Mouse (Mus musculus) hindbrain, embryonic 11.5 days (tissue): ENCODE data around the gene Sptlc3. TPM values are rescaled to one million over a fixed set of nuclear protein-coding genes. Genes with fewer than 3 reads are reported as not detected.

ENCODE experiments used
- ATAC-seq: fragments of 200-750 bp; cut with Nextera tagmentation; 2 replicates; pipeline ENCODE4 v1.8.0; 2017; ENCODE audit warnings: mild to moderate bottlenecking, moderate TSS enrichment, moderate library complexity; ENCODE audit not compliant: low FRiP score
- DNase-seq: peaks from one replicate; pipeline ENCODE4 v3.0.0-alpha.2; 2015; ENCODE audit warnings: low spot score
- H3K27ac ChIP-seq: fragments of 300-500 bp; sonication (generic); 2 replicates; pipeline ENCODE4 v1.5.1; 2014; ENCODE audit warnings: mild to moderate bottlenecking, low read depth, low read length
- H3K27me3 ChIP-seq: fragments of 300-500 bp; sonication (generic); 2 replicates; pipeline ENCODE4 v1.6.1; 2014; ENCODE audit warnings: mild to moderate bottlenecking, low read length, moderate library complexity, mixed read lengths; ENCODE audit not compliant: control insufficient read depth, insufficient read depth
- H3K36me3 ChIP-seq: fragments of 300-500 bp; sonication (generic); 2 replicates; pipeline ENCODE4 v1.6.1; 2014; ENCODE audit warnings: mild to moderate bottlenecking, low read length, moderate library complexity, mixed read lengths; ENCODE audit not compliant: control insufficient read depth, insufficient read depth
- H3K4me1 ChIP-seq: fragments of 300-500 bp; sonication (generic); replicated peaks from 2 replicates; pipeline ENCODE4 v1.6.1; 2014; ENCODE audit warnings: low read length, mixed read lengths; ENCODE audit not compliant: control insufficient read depth, insufficient read depth
- H3K4me2 ChIP-seq: fragments of 300-500 bp; sonication (generic); replicated peaks from 2 replicates; pipeline ENCODE4 v1.6.1; 2014; ENCODE audit warnings: mild to moderate bottlenecking, low read depth, low read length
- H3K4me3 ChIP-seq: fragments of 300-500 bp; sonication (generic); 2 replicates; pipeline ENCODE4 v1.5.1; 2014; ENCODE audit warnings: low read depth, low read length
- H3K9ac ChIP-seq: fragments of 300-500 bp; sonication (generic); 2 replicates; pipeline ENCODE4 v1.6.1; 2014; ENCODE audit warnings: low read depth, low read length
- H3K9me3 ChIP-seq: fragments of 300-500 bp; sonication (generic); 2 replicates; pipeline ENCODE4 v1.6.1; 2016; ENCODE audit warnings: low read length; ENCODE audit not compliant: control insufficient read depth
- WGBS: fragments of 180-500 bp; shearing (Covaris S2); extraction: QIAGEN DNeasy Blood & Tissue Kit; methylation state at CpG from one replicate; pipeline ENCODE4 v1.1.7; 2014; 5-methylcytosine and 5-hydroxymethylcytosine counted together
- polyA plus RNA-seq: library from polyadenylated mRNA; unstranded; fragments of >200 nt; fragmentation: Nextera tagmentation; extraction: Ambion mirVana; gene quantifications from 2 replicates; pipeline ENCODE4 v1.2.1, GENCODE M21; 2014

Gene Sptlc3
- polyA plus RNA-seq, 1 experiment from 2014 or later, result 0.14 TPM

DNA sequence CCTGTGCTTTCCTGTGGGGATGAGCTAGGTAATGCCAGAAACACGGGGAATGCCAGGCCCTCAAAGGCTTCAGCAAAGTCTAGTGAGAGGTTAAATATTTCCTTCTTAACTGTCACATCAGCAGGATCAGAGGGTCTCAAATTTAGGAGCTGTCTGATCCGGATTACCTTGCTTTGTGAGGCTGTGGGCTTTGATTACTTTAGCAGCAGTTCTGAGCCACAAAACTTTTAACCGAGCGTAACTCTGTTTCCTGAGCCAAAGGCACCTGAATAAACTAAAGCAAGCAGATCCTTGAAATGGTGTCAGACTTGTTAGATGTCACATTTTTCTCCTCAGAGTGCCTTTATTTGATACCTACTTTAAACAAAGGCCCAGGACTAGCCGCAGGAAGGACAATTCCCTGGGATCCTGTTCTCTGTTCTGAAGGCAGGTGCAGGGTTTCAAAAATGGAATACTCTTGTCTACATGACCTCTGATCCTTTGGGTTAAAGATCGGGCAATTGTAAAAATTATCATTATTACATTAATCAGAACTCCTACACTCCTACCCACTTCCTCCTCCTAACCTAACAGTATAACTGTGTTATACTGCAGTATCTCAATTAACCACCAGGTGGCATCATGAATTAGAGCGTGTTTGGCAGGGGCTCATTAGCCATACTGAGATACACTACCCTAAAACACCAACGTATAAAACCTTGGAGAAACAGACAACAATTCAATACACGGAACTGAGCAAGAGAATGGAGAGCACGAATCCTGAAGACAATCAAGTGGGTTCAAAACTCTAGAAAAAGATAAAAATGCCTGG, 97.4 kb downstream of the Sptlc3 start:
- Histone ChIP-seq H3K4me3 (no peak overlapping the region), H3K9ac (no peak overlapping the region), H3K9me3 (no peaks in the 10 kb centered on the region), H3K36me3 (no peaks in the 10 kb centered on the region), H3K27ac (no peak overlapping the region), H3K4me2 (no peak overlapping the region), H3K4me1 (no peaks in the 10 kb centered on the region), H3K27me3 (no peaks in the 10 kb centered on the region)
- peak; percentile 91 for ATAC-seq
- DNase-seq, result peak; percentile 80
- 45% methylated on average over 10 of the region's 10 CpGs for WGBS

DNA sequence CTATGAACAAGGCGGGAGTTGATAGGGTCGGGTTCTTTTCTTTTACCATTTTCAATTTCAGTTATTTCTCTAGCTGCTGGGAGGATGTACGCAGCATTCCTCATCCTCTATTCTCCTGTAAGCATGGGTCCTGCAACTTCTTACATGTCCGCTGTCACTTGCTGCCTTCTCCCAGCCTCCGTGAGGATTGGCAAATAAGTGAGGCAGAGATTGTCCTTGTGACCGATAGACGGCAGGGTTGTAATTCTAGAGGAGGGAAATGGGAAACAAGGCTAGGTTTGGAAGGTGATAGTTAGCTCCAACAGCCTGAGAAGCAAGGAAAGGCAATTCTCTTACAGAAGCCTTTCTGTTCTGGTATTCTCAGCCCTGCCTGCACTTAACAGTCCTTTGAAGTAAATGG, 98.4 kb downstream of the Sptlc3 start:
- Histone ChIP-seq H3K4me1 (no peaks in the 10 kb centered on the region), H3K36me3 (no peaks in the 10 kb centered on the region), H3K4me3 (no peak overlapping the region), H3K27me3 (no peaks in the 10 kb centered on the region), H3K9me3 (no peaks in the 10 kb centered on the region), H3K9ac (no peak overlapping the region), H3K4me2 (no peak overlapping the region), H3K27ac (no peak overlapping the region)
- ATAC-seq (no peak), DNase-seq (no peak)
- 81% methylated on average over 7 of the region's 7 CpGs for WGBS

DNA sequence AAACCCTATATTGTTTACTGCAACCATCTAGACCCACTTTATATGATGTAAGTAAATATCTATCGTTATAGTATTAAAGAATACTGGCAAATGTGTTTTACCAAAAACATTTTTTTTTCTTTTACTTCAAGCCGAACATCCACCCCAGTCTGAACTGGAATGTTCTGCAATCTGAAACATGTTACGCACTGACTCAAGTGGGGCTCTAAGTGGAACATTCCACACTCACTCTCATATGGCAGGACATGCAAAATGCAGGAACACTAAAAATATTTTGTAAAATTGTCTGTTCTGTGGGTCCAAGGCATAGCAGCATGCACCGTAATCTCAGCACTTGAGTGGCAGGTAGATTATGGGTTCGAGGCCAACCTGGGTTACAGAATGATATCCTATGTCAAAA, 103.5 kb downstream of the Sptlc3 start:
- WGBS, result 94% methylated on average over 5 of the region's 5 CpGs
- Histone ChIP-seq H3K4me1 (no peaks in the 10 kb centered on the region), H3K4me2 (no peak overlapping the region), H3K36me3 (no peaks in the 10 kb centered on the region), H3K9me3 (no peaks in the 10 kb centered on the region), H3K27ac (no peak overlapping the region), H3K27me3 (no peaks in the 10 kb centered on the region), H3K4me3 (no peak overlapping the region), H3K9ac (no peak overlapping the region)
- ATAC-seq (no peak), DNase-seq (no peak)

DNA sequence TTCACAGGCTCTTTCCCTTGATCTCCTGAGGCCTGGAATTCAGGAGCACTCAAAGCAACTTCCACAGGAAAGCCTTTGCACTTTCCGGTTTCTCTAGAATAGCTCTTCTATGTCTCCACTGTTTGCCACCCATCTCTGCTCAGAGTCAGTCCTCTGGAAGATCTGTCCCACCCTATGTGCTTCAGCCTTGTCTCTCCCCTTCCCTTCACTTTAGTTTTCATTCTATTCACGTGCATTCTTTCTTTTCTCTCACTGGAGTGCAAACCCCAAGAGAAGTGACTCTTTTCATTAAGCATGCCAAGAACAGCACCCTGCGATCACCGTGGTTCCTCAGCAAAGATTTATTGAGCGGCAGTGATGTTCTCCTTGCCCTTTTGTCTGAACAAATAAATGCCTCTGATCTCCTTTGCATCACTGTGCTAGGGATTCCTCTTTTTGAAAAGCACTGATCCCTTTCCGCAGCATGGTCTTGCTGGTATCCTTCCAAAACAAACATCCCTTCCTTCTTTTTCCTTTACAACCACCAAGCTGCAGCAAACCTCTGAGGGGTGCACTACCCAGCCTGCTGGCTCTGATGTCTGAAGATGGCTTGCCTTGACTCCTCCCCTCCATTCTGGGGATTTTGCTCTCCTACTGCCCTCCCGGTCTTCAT, 108.0 kb downstream of the Sptlc3 start:
- H3K4me3 ChIP-seq, result no peak overlapping the region
- DNase-seq (no peak), ATAC-seq (no peak)
- no peaks in the 10 kb centered on the region for H3K36me3 ChIP-seq
- no peaks in the 10 kb centered on the region for H3K9me3 ChIP-seq
- H3K4me1 ChIP-seq, result no peaks in the 10 kb centered on the region
- WGBS, result 20% methylated on average over 7 of the region's 7 CpGs
- H3K4me2 ChIP-seq, result no peak overlapping the region
- H3K27ac ChIP-seq, result no peak overlapping the region
- H3K9ac ChIP-seq, result no peak overlapping the region
- no peaks in the 10 kb centered on the region for H3K27me3 ChIP-seq

DNA sequence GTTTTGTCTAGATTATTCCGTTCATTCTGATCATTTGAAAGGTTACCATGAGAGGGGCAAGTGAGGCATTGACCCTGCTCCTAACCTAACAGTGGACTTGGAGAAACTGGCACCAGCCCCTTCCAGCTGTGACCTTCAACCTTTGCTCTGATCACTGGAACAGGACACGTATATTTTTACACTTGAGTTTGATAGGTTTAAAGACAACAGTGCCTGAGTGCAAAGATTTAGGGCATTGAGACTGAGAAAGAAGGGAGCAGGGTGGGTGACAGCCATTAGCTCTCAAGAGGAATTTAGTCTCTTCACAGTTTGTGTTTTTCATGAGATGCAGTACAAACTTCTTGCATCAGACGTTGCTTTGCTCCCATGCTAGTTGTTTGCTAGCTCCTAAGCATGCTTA, 114.5 kb downstream of the Sptlc3 start:
- H3K4me1 ChIP-seq, result 0 out of 2 replicates have a peak, but pooled peaks cover 7% of the 10 kb centered on the region
- no peaks in the 10 kb centered on the region for H3K9me3 ChIP-seq
- H3K27ac ChIP-seq, result no peak overlapping the region
- H3K27me3 ChIP-seq, result no peaks in the 10 kb centered on the region
- 12% methylated on average over 3 of the region's 3 CpGs for WGBS
- peak; percentile 41; the same call in 1 of the 2 replicates for ATAC-seq
- H3K4me3 ChIP-seq, result no peak overlapping the region
- H3K36me3 ChIP-seq, result no peaks in the 10 kb centered on the region
- no peak overlapping the region for H3K4me2 ChIP-seq
- no peak overlapping the region for H3K9ac ChIP-seq
- peak; percentile 15 for DNase-seq

DNA sequence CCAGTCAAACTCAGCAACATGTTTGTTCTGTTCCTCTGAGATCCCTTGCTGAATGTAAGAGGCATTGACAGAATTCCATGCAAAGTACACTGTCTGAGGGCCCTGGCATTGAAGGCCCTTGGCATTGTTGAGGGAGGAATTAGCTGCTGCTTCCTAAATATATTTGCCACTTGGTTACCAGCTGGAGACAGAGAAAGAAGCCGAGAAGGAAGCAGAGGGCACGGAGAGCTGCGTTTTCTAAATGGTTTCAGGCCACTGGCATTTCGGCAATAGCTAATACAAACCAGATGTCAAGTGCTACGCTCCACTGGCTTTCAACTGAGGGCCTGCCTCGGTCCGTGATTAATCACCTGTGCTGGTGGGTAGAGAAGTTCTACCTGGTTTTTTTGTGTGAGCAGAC, 115.1 kb downstream of the Sptlc3 start:
- H3K9ac ChIP-seq, result no peak overlapping the region; the same call in 1 of the 2 replicates
- no peaks in the 10 kb centered on the region for H3K27me3 ChIP-seq
- H3K36me3 ChIP-seq, result no peaks in the 10 kb centered on the region
- 0 out of 2 replicates have a peak, but pooled peaks cover 7% of the 10 kb centered on the region for H3K4me1 ChIP-seq
- WGBS, result 0% methylated on average over 7 of the region's 7 CpGs
- DNase-seq, result peak; percentile 58
- H3K4me3 ChIP-seq, result no peak overlapping the region
- peak overlapping the region; percentile 19 for H3K4me2 ChIP-seq
- H3K9me3 ChIP-seq, result no peaks in the 10 kb centered on the region
- peak overlapping the region; percentile 18; the same call in 1 of the 2 replicates for H3K27ac ChIP-seq
- ATAC-seq, result peak; percentile 68

DNA sequence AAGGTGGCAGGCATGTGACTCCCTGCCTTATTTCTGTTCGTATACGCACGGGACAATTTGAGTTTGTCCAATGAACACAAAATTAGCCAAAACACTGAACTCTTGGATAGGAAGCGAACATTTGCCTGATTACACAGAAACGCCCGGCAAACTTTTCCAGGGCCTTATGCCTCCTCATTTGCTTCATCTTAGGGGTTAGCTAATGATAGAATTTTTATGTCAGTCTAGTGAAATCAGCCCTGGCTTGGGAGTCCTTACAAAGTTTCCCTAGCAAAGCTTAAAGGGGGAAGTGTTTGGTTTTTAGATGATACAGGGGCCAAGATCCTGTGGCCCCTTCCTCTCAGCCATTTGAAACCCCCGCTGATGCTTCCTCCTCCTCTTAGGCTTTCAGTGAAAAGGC, 115.5 kb downstream of the Sptlc3 start:
- Histone ChIP-seq H3K4me1 (0 out of 2 replicates have a peak, but pooled peaks cover 7% of the 10 kb centered on the region), H3K9ac (no peak overlapping the region), H3K27ac (peak overlapping the region; percentile 18; the same call in 1 of the 2 replicates), H3K9me3 (no peaks in the 10 kb centered on the region), H3K36me3 (no peaks in the 10 kb centered on the region), H3K4me2 (peak overlapping the region; percentile 19; the same call in 1 of the 2 replicates), H3K4me3 (no peak overlapping the region), H3K27me3 (no peaks in the 10 kb centered on the region)
- ATAC-seq (no peak), DNase-seq (peak; percentile 21)
- WGBS, result 13% methylated on average over 7 of the region's 7 CpGs

DNA sequence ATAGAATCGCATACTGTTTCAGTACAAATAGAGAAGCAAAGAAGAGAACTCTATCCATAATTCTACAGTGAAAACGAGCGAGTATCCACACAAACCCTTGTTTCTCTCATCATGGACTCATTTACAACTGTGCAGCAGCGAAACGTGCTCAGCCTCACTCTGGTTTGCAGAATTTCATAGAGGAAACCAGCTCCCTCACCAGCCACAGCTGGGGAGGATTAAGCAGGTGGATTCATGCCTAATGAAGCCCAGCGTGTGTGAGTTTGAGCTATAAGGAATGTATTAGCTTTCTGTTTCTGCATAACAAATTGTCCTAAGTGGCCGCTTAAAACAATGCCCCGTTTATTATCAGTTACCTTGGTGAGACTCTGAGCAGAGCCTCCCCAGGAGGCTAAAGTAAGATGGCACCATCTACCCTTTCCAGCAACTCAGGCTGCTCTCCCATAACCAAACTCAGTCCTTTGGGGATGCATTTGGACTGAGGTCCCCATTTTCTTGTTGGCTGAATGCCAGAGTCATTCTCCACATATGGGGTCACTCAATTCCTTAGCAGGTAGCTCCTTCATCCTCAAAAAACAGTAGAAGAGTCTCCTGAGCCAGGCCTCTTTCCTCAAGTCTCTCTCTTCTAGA, 116.1 kb downstream of the Sptlc3 start:
- Histone ChIP-seq H3K4me1 (0 out of 2 replicates have a peak, but pooled peaks cover 7% of the 10 kb centered on the region), H3K9me3 (no peaks in the 10 kb centered on the region), H3K9ac (no peak overlapping the region), H3K4me2 (peak overlapping the region; percentile 11; the same call in 1 of the 2 replicates), H3K27me3 (no peaks in the 10 kb centered on the region), H3K27ac (no peak overlapping the region), H3K4me3 (no peak overlapping the region), H3K36me3 (no peaks in the 10 kb centered on the region)
- DNase-seq (peak; percentile 24), ATAC-seq (no peak)
- 20% methylated on average over 8 of the region's 8 CpGs for WGBS
